Mouse (Mus musculus) c-Kit-positive CD71-negative TER-119-negative erythroid progenitor cells, embryonic 14.5 days (primary cell): Measurements from ENCODE around the gene Dnaja4.

ENCODE experiments used
- DNase-seq: peaks from one replicate; pipeline ENCODE4 v3.0.0-alpha.2; 2013; ENCODE audit warnings: low read depth

Dnaja4 gene

GRCm38 (mm10) chr9:54699345-54700173, 886 bp downstream of the Dnaja4 start:
- DNase-seq, result peak; percentile 26

- DNase-seq, result no peak
Measured at GRCm38 (mm10) chr9:54700174-54700475, 1.5 kb downstream of the Dnaja4 start.

GRCm38 (mm10) chr9:54700746-54701145, 2.1 kb downstream of the Dnaja4 start:
- no peak for DNase-seq

- no peak for DNase-seq
Measured at GRCm38 (mm10) chr9:54702581-54702980, 3.9 kb downstream of the Dnaja4 start.

DNA sequence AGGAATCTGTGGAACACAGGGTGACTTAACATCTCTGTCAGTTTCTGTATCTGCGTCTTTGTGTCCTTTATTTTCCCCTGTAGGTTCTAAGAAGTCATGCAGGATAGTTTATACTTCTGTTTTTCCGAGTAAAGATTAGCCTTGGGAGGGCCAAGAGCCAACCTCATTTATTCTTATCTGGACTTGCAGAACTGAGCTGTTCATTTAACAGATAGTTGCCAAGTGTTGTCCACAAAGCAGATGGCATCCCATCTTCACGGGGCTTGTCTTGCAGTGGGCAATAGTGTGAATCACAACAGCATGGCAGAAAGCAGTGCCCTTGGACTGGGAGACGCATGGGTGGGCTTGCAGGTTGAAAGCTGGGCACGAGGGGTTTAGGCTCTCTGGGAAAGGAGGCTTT, 5.7 kb downstream of the Dnaja4 start:
- DNase-seq, result no peak

- no peak for DNase-seq
Measured at GRCm38 (mm10) chr9:54705561-54705960, 6.9 kb downstream of the Dnaja4 start.

DNA sequence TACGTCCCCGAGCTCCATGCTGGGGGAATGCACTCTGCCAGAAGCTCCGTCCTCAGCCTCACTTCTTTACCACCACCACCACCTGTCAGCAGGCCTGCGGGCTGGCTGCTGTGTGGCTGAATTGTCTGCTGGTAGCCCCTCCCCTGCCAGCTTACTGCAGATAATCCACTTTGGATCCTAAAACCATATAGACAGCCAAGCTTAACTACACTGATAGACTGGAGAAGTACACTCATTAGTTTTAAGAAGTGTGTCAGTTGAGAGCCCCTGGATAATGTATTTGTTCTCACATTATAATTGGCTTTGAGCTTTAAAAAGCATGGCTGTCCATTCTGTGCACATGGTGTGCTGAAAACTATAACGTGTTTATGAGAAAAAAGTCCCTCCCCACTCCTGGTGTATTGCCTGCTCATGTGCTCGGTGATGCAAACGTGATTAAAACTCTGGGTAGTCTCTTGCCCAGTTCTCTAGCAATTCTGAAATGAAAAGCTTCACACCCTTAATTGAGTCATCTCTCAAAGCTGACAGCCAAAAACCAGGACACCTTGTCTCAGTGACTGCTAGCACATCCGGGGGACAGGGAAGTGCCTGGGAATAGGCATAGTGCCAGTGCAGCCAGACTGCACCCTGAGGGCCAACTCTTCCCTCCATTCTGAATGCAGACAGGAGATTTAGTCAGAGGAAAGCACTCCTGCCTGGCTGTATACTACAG, 8.8 kb downstream of the Dnaja4 start:
- DNase-seq, result no peak

GRCm38 (mm10) chr9:54708085-54708484, 9.4 kb downstream of the Dnaja4 start:
- no peak for DNase-seq

GRCm38 (mm10) chr9:54715776-54716175, 17.1 kb downstream of the Dnaja4 start:
- no peak for DNase-seq

GRCm38 (mm10) chr9:54717527-54717926, 18.9 kb downstream of the Dnaja4 start:
- no peak for DNase-seq

DNA sequence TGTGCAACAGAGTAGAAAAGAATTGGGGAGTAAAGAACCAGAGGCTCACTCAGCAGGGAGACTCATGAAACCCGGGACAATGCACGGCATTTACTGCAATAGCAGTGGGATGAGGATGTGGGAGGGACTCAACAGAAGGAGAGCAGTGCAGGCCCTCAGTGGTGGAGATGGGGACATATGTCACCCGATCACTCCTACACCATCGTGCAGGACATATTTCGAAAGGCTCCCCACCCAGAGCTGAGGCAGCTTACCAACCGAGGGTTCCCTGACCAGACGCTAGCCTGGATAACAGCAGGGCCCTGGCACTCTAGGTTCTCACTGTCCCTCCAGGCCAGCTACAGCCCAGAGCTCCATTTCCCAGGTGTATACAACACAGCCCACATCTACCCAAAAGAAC, 23.5 kb downstream of the Dnaja4 start:
- DNase-seq, result no peak

GRCm38 (mm10) chr9:54722596-54722995, 23.9 kb downstream of the Dnaja4 start:
- DNase-seq, result no peak

GRCm38 (mm10) chr9:54726315-54726714, 27.6 kb downstream of the Dnaja4 start:
- no peak for DNase-seq

GRCm38 (mm10) chr9:54732122-54732521, 33.4 kb downstream of the Dnaja4 start:
- no peak for DNase-seq

GRCm38 (mm10) chr9:54733921-54734638, 35.4 kb downstream of the Dnaja4 start, which contains the start of gene Wdr61:
Gene Wdr61 (minus strand): TSS chr9:54734519.
- peak; percentile 89 for DNase-seq

DNA sequence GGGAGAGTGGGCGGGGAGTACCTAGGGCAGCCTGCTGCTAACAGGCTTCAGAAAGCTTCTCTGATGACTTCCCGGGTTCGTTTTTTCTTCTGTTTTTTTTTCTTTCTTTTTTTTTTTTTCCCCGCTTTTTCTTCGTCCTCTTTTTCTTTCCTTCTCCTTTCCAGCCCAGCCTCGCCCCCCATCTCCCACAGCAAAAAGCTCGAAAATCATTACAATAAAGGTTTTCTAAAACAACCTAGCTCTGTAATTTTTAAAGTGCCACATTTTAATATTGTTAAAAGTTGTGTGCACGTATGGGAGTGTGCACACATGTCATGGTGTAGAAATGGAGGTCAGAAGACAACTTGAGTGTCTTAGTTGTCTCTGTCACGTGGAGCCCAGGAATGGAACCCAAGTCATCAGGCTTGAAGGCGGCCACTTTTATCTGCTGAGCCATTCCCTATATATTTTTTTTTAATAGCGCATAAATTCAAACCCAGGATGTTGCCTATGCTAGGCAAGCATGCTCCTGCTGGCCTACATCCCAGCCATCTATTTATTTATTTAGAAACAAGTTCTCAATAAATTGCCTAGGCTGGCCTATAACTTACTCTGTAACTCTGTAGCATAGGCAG, 36.1 kb downstream of the Dnaja4 start:
- no peak for DNase-seq

GRCm38 (mm10) chr9:54736284-54736701, 37.6 kb downstream of the Dnaja4 start:
- peak; percentile 82 for DNase-seq

- DNase-seq, result no peak
Measured at GRCm38 (mm10) chr9:54738376-54738775, 39.7 kb downstream of the Dnaja4 start.

DNA sequence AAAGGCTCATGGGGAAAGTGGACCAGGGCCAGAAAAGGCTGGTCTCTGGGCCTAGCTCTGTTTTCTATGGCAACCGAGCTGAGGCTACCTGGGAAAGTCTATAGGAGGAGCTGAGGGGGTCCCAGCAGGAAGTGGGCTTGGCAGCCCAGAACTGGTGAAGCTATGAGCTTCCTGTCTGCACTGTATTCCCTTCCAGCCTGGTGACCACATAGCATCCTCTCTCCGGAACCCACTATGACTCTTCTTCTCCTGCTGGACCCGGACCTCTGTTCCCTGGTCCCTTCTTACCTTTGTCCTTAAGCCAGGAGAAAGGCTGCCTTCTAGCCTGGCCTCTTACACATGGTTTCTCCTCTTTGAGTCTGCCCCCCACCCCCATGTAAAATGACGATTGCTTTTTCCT, 45.2 kb downstream of the Dnaja4 start:
- DNase-seq, result no peak

DNA sequence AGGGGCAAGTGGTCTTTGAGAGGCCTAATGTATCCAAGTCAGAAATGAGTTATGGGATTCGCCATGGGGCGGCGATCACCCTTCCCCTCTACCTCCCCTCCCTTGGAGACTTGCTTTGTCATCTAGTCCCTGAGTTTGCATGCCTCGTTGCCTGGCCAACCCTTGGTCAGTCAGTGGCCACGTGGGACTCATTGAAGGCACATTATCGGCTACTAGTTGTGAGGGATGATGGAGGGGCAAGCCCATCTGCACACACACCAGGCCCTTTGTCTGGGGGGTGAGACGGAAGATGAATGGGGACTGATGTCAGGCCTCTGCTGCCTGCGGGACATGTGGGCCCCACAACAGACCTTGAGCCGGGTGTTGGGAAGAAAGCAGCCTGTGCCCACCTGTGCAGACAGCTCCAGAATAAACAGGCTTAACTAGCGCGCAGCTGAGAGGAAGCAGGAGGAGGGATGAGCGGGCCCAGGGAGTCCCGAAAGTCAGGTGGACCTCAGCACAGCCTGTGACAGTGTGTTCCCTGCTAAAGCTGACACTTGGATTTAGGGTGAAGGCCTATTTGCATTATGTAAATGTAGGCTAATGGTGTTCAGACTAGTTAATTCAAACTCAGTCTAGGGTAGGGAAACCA, 47.2 kb downstream of the Dnaja4 start:
- no peak for DNase-seq

DNA sequence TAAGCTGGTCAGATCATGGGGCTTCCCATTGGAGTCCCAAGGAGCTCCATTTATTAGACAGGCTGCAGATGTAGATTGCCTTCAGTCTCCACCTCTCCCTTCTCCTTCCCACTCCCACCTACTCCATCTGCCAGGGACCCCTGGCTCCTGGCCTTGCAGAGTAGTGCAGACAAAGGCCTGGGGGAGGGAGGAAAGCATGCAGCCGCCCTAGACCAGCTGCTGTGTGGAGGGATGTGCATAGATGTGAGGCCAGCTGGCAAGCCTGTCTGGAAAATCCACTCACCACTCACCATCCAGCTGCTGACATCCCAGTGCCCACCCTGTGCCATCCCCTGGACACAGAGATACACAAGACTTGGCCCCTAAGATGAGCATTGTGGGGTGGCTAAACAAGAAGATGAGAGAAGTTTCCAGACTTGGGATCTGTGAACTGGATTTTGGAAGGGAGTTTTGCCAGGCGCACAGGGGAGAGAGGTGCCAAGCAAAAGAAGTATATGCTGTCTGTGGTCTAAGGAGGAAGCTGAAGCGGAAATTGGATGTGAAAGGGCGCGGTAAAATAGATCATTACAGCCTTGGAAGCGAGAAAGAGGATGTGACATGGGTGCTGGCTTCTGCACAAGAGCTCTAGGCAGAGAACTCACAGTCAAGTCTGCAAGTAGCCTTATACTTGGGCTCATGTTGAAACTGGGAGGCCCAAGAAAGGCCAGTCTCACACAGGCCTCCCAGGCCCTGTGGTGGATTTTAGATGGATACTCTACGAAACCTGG, 51.7 kb downstream of the Dnaja4 start:
- DNase-seq, result no peak
